Mouse (Mus musculus) brain, embryonic 14.5 days (tissue): ENCODE data around the gene Pdrg1.

ENCODE experiments used
- CTCF ChIP-seq: fragments of 200-500 bp; IDR thresholded peaks from 2 replicates; pipeline ENCODE4 v1.5.1; 2012; ENCODE audit warnings: inconsistent platforms, mild to moderate bottlenecking, moderate library complexity, borderline replicate concordance; ENCODE audit not compliant: insufficient read depth, insufficient read length; ENCODE audit errors: extremely low read depth
- POLR2A ChIP-seq: fragments of 200-500 bp; IDR thresholded peaks from 2 replicates; pipeline ENCODE4 v1.6.1; 2012; ENCODE audit warnings: mild to moderate bottlenecking, inconsistent platforms, borderline replicate concordance; ENCODE audit not compliant: poor library complexity, insufficient read depth, insufficient read length, severe bottlenecking; ENCODE audit errors: extremely low read depth

DNA sequence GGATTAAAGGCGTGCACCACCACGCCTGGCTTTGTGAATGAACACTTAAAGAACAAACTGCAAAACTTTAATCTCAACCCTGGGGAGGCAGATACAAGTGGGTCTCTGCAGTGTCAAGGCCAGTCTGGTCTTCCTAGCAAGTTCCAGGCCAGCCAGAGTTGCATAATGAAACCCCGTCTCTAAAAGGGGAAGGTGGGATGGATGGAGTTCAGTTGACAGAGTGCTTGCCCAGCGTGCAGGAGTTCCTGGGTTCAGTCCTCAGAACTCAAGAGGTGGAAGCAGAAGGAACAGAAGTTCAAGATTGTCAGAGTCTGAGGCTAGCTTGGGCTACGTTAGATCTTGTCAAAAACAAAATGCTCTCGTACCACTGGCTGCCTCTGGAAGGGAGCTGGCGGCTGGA lies 10.8 kb upstream of the Pdrg1 start:
- TF ChIP-seq CTCF, result no peak
- no peak for TF ChIP-seq POLR2A
